Mouse (Mus musculus) liver, embryonic 13.5 days (tissue): Measurements from ENCODE around the gene Mlana. TPM values are rescaled to one million over a fixed set of nuclear protein-coding genes. Genes with fewer than 3 reads are reported as not detected.

ENCODE experiments used
- ATAC-seq: fragments of 200-750 bp; cut with Nextera tagmentation; 2 replicates; pipeline ENCODE4 v1.8.0; 2017; ENCODE audit warnings: low read depth, mild to moderate bottlenecking, moderate number of reproducible peaks, moderate library complexity
- DNase-seq: peaks from one replicate; pipeline ENCODE4 v3.0.0; 2022
- H3K27ac ChIP-seq: fragments of 300-500 bp; sonication (generic); 2 replicates; pipeline ENCODE4 v1.5.1; 2015; ENCODE audit warnings: moderate library complexity, mild to moderate bottlenecking, inconsistent platforms
- H3K27me3 ChIP-seq: fragments of 300-500 bp; sonication (generic); 2 replicates; pipeline ENCODE4 v1.6.1; 2015; ENCODE audit warnings: mild to moderate bottlenecking, inconsistent platforms
- H3K36me3 ChIP-seq: fragments of 300-500 bp; sonication (generic); 2 replicates; pipeline ENCODE4 v1.6.1; 2015; ENCODE audit warnings: mild to moderate bottlenecking, inconsistent platforms
- H3K4me1 ChIP-seq: fragments of 300-500 bp; sonication (generic); replicated peaks from 2 replicates; pipeline ENCODE4 v1.6.1; 2015; ENCODE audit warnings: inconsistent platforms
- H3K4me2 ChIP-seq: fragments of 300-500 bp; sonication (generic); 2 replicates; pipeline ENCODE4 v1.6.1; 2015; ENCODE audit warnings: inconsistent platforms, mild to moderate bottlenecking, moderate library complexity
- H3K4me3 ChIP-seq: fragments of 300-500 bp; sonication (generic); replicated peaks from 2 replicates; pipeline ENCODE4 v1.5.1; 2015; ENCODE audit warnings: mild to moderate bottlenecking, inconsistent platforms
- H3K9ac ChIP-seq: fragments of 300-500 bp; sonication (generic); 2 replicates; pipeline ENCODE4 v1.6.1; 2015; ENCODE audit warnings: mild to moderate bottlenecking, inconsistent platforms
- H3K9me3 ChIP-seq: fragments of 300-500 bp; sonication (generic); replicated peaks from 2 replicates; pipeline ENCODE4 v1.6.1; 2016; ENCODE audit warnings: inconsistent platforms
- WGBS: fragments of 180-500 bp; shearing (Covaris S2); methylation state at CpG from one replicate; pipeline ENCODE4 v1.1.7; 2015; ENCODE audit not compliant: insufficient replicate concordance; 5-methylcytosine and 5-hydroxymethylcytosine counted together
- polyA plus RNA-seq: library from polyadenylated mRNA; unstranded; fragments of >200 nt; fragmentation: Nextera tagmentation; extraction: Ambion mirVana; gene quantifications from 2 replicates; pipeline ENCODE4 v1.2.1, GENCODE M21; 2015

Mlana gene
- polyA plus RNA-seq, 1 experiment from 2014 or later, result not detected

DNA sequence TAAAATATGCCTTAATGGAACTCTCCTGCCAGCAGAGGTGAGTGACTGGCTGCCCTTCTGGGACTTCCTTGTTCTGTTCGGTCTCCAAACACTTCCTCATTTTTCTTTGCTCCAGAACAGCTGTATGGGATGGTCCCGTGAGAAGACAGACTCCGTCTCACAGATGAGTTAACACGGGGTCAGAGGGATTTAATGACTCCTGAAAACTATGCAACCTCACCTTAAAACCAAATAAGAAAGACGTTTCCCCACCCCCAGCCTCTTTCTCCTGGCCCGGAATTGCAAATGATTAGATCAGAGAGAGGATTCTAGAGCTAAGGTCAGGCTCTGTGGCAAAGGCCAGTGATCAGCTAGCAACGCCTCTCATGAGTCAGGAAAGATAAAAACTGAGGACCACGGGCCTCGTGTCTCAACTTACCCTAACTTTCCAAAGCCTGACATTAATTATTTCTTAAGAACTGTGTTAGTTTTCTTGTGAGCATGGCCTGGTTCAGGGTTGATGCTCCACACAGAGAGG lies 22.0 kb upstream of the Mlana start:
- H3K4me1 ChIP-seq, result peaks cover 4% of the 10 kb centered on the region
- no peak overlapping the region for H3K4me3 ChIP-seq
- no peak for DNase-seq
- H3K9ac ChIP-seq, result no peak overlapping the region
- no peak overlapping the region for H3K4me2 ChIP-seq
- no peaks in the 10 kb centered on the region for H3K36me3 ChIP-seq
- H3K9me3 ChIP-seq, result no peaks in the 10 kb centered on the region
- H3K27me3 ChIP-seq, result no peaks in the 10 kb centered on the region
- no peak overlapping the region for H3K27ac ChIP-seq
- ATAC-seq, result no peak
- 26% methylated on average over 9 of the region's 9 CpGs for WGBS

DNA sequence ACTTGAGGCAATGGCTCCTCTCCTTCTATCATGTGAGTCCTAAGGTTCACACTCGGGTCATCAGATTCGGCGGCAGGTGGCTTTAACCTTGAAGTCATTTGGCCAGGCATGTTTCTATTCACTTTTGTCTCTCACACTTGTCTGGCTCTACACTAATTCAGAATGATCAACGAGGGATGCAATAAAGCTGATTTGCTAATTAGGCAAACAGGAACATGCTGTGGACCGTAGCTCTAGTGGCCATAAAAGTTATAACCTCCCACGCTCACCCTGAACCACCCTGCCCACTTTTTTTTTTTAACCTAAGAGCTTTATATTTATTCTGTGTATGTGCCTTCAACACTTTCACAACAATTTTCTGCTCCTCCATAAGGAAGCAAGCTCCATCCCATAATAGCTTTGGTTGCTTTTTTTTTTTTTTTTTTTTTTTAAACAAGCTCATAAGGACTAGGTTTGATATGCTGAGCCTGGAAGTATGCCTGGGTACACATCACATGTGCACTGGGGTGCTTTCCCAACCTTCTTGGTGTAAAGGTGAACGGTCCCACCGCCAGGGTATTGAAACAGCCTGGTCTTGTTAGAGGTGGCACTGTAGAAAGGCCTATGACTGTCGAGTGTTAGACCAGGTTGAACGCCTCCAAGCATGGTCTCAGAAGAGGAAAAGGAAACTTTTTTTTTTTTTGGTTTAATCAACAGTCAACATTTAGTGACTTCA lies 21.0 kb upstream of the Mlana start:
- H3K9me3 ChIP-seq, result no peaks in the 10 kb centered on the region
- H3K9ac ChIP-seq, result no peak overlapping the region
- no peak overlapping the region for H3K27ac ChIP-seq
- H3K4me1 ChIP-seq, result peaks cover 4% of the 10 kb centered on the region
- no peak overlapping the region for H3K4me3 ChIP-seq
- DNase-seq, result no peak
- ATAC-seq, result no peak
- H3K36me3 ChIP-seq, result no peaks in the 10 kb centered on the region
- H3K27me3 ChIP-seq, result no peaks in the 10 kb centered on the region
- H3K4me2 ChIP-seq, result no peak overlapping the region
- WGBS, result 69% methylated on average over 10 of the region's 10 CpGs

GRCm38 (mm10) chr19:29678181-29678778 lies 19.3 kb upstream of the Mlana start:
- Histone ChIP-seq H3K4me2 (no peak overlapping the region), H3K4me3 (no peak overlapping the region), H3K27me3 (no peaks in the 10 kb centered on the region), H3K9me3 (no peaks in the 10 kb centered on the region), H3K27ac (no peak overlapping the region), H3K4me1 (peaks cover 4% of the 10 kb centered on the region), H3K9ac (no peak overlapping the region), H3K36me3 (no peaks in the 10 kb centered on the region)
- 59% methylated on average over 6 of the region's 6 CpGs for WGBS
- ATAC-seq (no peak), DNase-seq (no peak)

DNA sequence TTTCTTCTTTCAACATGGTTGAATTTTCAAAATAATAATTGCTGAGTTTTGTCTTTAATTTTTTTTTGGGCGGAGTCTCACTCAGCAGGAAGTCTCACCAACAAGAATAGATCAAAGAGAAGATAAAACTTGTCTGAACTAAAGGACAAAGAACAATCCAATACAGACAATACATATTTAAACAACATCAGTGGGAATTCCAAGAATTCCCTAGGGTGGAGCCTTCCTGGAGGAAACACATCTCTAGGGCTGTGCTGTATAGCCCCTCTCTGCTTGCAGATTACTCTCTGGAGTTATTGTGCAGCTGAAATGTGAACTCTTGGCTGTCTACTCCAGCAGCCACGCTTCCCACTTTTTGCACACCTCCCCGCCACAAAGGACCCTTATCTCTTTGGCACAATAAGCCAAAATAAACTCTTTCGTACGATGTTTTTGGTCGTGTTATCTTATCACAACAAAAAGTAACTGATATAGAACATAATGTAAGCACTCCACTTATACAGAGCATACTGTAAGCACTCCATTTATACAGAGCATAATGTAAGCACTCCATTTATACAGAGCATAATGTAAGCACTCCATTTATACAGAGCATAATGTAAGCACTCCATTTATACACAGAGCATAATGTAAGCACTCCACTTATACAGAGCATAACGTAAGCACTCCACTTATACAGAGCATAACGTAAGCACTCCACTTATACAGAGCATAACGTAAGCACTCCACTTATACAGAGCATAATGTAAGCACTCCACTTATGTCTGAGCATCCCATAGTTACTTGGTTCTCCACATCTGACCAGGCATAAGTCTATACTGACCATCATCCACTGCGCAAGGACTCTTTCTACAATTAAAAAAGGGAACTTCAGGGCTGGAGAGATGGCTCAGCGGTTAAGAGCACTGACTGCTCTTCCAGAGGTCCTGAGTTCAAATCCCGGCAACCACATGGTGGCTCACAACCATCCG lies 17.2 kb upstream of the Mlana start:
- H3K9me3 ChIP-seq, result peaks cover 12% of the 10 kb centered on the region
- H3K4me2 ChIP-seq, result no peak overlapping the region
- 55% methylated on average over 13 of the region's 13 CpGs for WGBS
- H3K4me3 ChIP-seq, result no peak overlapping the region
- ATAC-seq (no peak), DNase-seq (no peak)
- no peak overlapping the region for H3K27ac ChIP-seq
- H3K36me3 ChIP-seq, result no peaks in the 10 kb centered on the region
- H3K27me3 ChIP-seq, result no peaks in the 10 kb centered on the region
- H3K4me1 ChIP-seq, result peaks cover 4% of the 10 kb centered on the region
- no peak overlapping the region for H3K9ac ChIP-seq

DNA sequence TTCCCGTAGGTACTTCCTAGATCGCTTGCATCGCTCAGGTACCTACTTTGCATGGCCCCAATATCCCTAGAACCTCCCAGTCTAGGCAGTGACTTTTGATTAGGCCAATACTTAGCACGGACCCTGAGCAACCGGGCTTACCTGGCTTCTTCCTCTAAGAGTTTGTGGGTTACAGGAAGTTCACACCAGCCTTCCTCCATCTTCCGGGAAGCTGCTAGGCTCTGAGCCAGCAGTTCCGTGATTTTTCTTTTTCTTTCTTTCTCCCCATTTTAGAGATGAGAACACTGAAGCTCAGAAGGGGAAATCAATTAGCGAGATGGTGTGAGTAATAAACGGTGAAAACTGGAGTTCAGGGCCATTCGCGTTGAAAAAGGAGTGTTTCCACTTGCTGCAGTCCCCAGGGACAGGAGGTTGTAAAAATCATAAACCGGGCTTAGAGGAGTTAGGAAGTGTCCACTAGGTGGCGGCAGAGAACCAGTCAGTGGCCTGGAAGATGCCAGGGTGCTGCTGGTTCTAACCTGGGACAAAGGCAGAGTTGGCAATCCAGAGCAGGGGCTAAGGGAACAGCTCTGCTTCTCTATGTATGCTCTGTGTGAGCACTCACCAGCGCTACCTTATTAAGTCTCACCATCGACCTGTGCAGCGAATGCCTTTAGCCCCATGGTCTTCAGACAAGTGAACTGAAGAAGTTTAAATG lies 13.6 kb upstream of the Mlana start:
- H3K9ac ChIP-seq, result no peak overlapping the region
- no peak overlapping the region for H3K4me2 ChIP-seq
- WGBS, result 46% methylated on average over 16 of the region's 16 CpGs

GRCm38 (mm10) chr19:29695071-29695470 lies 2.6 kb upstream of the Mlana start:
- Histone ChIP-seq H3K36me3 (no peaks in the 10 kb centered on the region), H3K9me3 (no peaks in the 10 kb centered on the region), H3K4me3 (no peak overlapping the region), H3K9ac (no peak overlapping the region), H3K27me3 (no peaks in the 10 kb centered on the region), H3K27ac (no peak overlapping the region), H3K4me1 (no peaks in the 10 kb centered on the region), H3K4me2 (no peak overlapping the region)
- WGBS, result 79% methylated on average over 10 of the region's 10 CpGs
- DNase-seq (no peak), ATAC-seq (no peak)

More for the DNA sequence above, 13.6 kb upstream of the Mlana start:
- Histone ChIP-seq H3K9me3 (peaks cover 12% of the 10 kb centered on the region), H3K27me3 (no peaks in the 10 kb centered on the region), H3K4me1 (peaks cover 4% of the 10 kb centered on the region), H3K36me3 (no peaks in the 10 kb centered on the region), H3K27ac (no peak overlapping the region), H3K4me3 (no peak overlapping the region)
- DNase-seq, result peak; percentile 41
- no peak for ATAC-seq

- no peak overlapping the region for H3K4me2 ChIP-seq
- WGBS, result 90% methylated on average over 4 of the region's 4 CpGs
- H3K4me1 ChIP-seq, result no peaks in the 10 kb centered on the region
- no peak overlapping the region for H3K9ac ChIP-seq
- ATAC-seq, result no peak
- no peak for DNase-seq
- H3K9me3 ChIP-seq, result no peaks in the 10 kb centered on the region
- no peak overlapping the region for H3K27ac ChIP-seq
- H3K4me3 ChIP-seq, result no peak overlapping the region
- H3K36me3 ChIP-seq, result no peaks in the 10 kb centered on the region
- no peaks in the 10 kb centered on the region for H3K27me3 ChIP-seq
Measured at GRCm38 (mm10) chr19:29696309-29696708, 1.3 kb upstream of the Mlana start.

DNA sequence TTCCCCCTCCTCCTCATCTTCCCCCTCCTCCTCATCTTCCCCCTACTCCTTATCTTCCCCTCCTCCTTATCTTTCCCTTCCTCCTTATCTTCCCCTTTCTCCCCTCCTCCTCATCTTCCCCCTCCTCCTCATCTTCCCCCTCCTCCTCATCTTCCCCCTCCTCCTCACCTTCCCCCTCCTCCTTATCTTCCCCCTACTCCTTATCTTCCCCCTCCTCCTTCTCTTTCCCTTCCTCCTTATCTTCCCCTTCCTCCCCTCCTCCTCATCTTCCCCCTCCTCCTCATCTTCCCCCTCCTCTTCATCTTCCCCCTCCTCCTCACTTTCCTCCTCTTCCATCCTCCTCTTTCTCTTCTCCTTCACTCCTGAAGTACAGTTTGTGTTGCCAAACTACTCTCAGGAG lies 784 bp upstream of the Mlana start:
- Histone ChIP-seq H3K36me3 (no peaks in the 10 kb centered on the region), H3K4me1 (no peaks in the 10 kb centered on the region)

DNA sequence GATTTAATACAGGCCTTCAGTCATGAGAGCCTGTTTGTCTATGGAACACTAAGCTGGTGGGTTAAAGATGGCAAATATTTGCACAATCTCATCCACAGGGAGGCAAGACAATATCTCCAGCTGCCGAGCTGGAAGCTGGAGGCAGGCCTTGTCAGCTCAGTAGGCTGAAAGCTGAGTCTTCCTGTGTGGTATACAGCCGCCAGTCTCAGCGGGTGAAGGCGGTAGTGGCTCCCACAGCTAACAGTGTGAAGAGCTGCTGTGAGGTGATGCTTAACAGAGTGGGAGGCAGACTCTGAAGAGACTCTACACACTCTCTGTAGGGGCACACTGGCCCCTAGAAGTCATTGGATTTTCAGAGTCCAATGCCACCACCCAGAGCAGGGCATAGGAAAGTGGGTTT lies 4.1 kb downstream of the Mlana start:
- Histone ChIP-seq H3K9me3 (no peaks in the 10 kb centered on the region), H3K27me3 (no peaks in the 10 kb centered on the region), H3K4me1 (no peaks in the 10 kb centered on the region), H3K4me2 (no peak overlapping the region), H3K4me3 (no peak overlapping the region), H3K9ac (no peak overlapping the region), H3K27ac (no peak overlapping the region), H3K36me3 (no peaks in the 10 kb centered on the region)
- WGBS, result 53% methylated on average over 4 of the region's 4 CpGs
- no peak for DNase-seq
- no peak for ATAC-seq

More for the DNA sequence above, 784 bp upstream of the Mlana start:
- no peak overlapping the region for H3K4me2 ChIP-seq
- H3K27ac ChIP-seq, result no peak overlapping the region
- DNase-seq (no peak), ATAC-seq (no peak)
- no peaks in the 10 kb centered on the region for H3K27me3 ChIP-seq
- H3K9ac ChIP-seq, result no peak overlapping the region
- H3K9me3 ChIP-seq, result no peaks in the 10 kb centered on the region
- no peak overlapping the region for H3K4me3 ChIP-seq

GRCm38 (mm10) chr19:29704436-29704835 lies 6.8 kb downstream of the Mlana start:
- Histone ChIP-seq H3K27ac (no peak overlapping the region), H3K4me3 (no peak overlapping the region), H3K9me3 (no peaks in the 10 kb centered on the region), H3K27me3 (no peaks in the 10 kb centered on the region), H3K4me1 (no peaks in the 10 kb centered on the region), H3K4me2 (no peak overlapping the region), H3K36me3 (no peaks in the 10 kb centered on the region), H3K9ac (no peak overlapping the region)
- ATAC-seq (no peak), DNase-seq (no peak)
- WGBS, result 84% methylated on average over 13 of the region's 13 CpGs
